Mouse (Mus musculus) regulatory T cell (primary cell): Measurements from ENCODE around the gene Olfr1032.
"Not testable (repeated sequence)": the region's sequence is repeated elsewhere in the genome, so short reads cannot be mapped to it uniquely, and the experiment has no call there.

Experiments used
- in situ Hi-C: fragments of 300-600 bp; cut with MboI, MseI; formaldehyde crosslinking; loops from one replicate; pipeline ENCODE4 v1.15.1; 2025; ENCODE audit warnings: high pct_unique_total_duplicates

Olfr1032 gene

DNA sequence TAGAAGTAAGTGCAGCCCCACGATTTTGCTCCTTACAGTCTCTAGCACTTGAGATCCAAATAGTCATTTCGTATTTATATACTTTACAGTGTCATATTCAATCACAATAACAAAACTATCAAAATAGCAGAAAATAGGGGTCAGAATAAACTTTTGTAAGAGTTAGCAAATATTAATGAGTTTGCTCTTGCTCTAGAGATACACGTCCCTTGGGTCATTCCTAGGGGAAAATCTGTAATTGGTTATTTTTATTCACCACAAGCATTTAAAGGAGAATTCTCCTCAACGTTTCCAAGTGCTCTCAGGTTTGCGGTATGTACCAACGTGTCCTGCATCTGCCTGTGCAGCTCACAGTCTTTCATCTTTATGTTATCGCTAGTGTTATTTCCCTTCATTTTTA lies at the start of gene Olfr1032:
Gene Olfr1032, plus strand, starts transcription at position 301 of the 400 bp plus-strand sequence.
- in situ Hi-C loops, result no loop called here

DNA sequence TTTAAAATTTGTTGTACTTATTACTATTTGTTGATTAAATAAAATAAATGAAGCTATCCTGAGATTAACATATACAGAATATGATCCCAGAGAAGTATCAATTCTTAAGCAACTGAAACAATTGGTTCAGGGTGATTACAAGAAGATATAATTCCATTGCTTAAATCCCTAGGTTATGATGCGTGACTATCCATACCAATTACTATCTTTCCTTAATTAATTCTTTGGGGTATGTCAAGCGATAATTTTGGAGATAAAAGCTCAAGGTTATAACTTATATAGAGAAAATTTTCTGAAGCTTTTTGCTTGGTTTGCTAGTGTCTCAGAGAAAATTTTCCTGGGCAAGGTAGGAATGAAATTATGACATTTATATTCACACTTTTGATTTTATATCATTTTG lies 31.7 kb upstream of the Olfr1032 start, which contains the start of gene Olfr1029:
Gene Olfr1029, plus strand, starts transcription at position 301 of the 400 bp plus-strand sequence.
- in situ Hi-C loops, result loop anchor here (10.0 kb wide), 1 partner anchor 931 kb away; no protein-coding TSS in a partner anchor

DNA sequence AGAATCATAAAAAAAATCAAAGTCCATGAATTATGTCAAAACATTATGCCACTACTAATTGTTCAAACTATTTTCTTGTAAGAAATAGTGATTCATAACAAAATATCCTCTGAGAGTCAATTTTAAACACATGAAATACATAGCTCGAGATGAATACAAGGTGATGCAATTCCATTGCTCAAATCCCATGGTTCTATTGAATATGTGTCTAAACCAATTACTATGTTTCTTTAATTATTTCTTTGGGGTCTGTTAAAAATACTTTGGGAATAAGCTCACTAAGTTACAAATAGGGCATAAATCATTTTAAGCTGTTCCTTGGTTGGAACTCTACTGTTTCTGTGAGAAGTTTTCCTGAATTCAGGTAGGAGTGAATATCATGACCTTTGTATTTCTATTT lies 26.4 kb upstream of the Olfr1032 start, which contains the start of gene Olfr1030:
Gene Olfr1030, plus strand, starts transcription at position 301 of the 400 bp plus-strand sequence.
- in situ Hi-C loops, result loop anchor here (10.0 kb wide), 1 partner anchor 926 kb away; no protein-coding TSS in a partner anchor

DNA sequence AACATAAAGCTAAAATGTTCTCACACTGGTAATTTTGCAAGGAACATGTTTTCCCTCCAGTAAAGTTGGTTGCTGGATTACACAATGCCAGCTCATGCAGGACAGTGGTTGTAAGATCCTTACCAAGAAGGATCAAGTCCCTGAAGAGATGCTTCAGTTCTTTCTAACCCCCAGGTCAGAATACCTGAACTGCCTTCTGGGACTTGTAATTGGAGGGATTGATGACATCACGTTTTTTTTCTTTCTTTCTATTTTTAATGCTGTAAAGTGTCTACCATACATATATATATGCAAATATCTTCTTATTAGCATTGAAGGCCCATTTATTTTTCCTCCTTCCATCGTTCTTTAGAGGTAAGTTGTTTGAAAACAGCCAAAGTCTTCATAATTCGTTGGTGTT lies 15.3 kb upstream of the Olfr1032 start, which contains the start of gene Olfr1031:
Gene Olfr1031, plus strand, starts transcription at position 301 of the 400 bp plus-strand sequence.
- in situ Hi-C loops, result no loop called here

DNA sequence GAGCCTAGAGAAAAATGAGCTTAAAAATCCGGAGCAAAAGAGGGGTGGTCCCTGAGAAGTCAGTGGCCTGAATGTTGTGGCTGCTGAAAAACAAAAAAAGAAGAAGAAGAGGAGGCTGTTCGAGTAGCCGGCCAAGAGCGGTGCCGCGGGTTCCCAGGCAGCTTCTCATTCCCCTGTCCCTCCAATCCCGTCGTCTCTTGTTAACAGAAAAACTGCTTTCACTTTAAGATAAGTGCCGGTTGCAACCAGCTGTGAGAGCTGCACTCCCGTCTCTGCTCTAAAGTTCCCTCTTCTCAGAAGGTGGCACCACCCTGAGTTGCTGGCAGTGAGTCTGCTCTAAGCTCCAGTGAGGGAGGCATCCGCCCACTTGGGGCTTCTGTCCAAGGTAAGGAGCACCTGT lies 15.1 kb downstream of the Olfr1032 start, which contains the start of gene Olfr1033:
Gene Olfr1033, plus strand, starts transcription at position 228 of the 400 bp plus-strand sequence.
- in situ Hi-C loops, result not testable (repeated sequence)

DNA sequence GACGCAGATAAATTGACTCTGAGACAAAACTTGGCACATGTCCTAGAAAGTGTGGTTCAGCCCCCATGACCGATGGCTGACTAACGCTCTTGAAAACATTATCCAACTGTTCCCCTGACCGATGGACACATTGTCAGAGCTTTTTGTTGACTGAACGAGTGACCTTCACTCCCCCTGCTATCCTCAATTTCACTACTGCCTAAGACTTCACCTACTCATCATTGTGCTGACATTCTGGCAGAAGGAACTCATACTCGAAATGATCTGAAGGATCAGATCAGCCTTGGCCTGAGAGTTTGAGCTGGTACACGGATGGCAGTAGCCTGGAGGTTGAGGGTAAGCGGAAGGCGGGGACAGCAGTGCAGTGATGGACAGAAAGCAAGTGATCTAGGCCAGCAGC lies 16.2 kb downstream of the Olfr1032 start:
- in situ Hi-C loops, result not testable (repeated sequence)

DNA sequence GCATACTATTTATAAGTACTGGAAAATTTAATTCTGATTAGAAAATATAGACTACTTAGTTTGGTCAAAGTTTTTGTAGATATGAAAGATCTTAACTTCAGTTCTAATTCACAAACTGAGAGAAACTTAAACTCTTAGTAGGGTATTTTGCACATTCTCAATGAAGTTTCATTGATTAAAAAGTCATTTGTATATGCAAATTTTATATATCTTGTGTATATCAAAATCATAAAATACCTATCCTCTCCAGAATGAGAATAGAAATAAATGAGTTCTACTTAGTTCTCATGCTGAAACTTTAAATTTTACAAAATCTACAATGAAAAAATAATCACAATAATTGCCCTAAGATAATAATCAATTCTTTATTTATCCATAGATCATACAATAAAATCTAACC lies 40.2 kb downstream of the Olfr1032 start, which contains the start of gene Olfr1034:
Gene Olfr1034, plus strand, starts transcription at position 301 of the 400 bp plus-strand sequence.
- in situ Hi-C loops, result loop anchor here (25.0 kb wide), 1 partner anchor 908 kb away; the partner anchor contains the start of gene Aplnr

DNA sequence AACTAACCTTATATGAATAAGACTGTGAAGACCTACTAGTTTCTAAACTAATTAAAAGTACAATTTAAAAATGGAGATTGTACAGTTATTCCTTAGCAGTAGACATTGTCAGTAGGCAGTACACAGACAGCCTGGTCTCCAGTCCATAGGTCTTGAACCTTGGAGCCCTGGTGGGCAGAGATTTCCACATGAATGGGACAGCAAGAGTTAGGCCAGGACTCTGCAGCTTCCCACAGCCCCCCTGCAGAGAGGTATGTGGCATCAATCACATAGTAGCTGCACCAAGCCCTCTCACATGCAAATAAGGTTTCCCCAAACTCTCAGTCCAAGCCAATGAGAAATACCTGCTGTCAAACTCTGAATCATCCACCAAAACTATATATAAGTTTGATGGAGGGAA lies 45.4 kb downstream of the Olfr1032 start:
- in situ Hi-C loops, result not testable (repeated sequence)
